Mouse (Mus musculus) embryonic fibroblast, embryonic 13.5 days (primary cell): ENCODE measurements around the gene Cntd1.

Experiments used
- CTCF ChIP-seq: IDR thresholded peaks from 2 replicates; pipeline ENCODE4 v1.5.1; 2011; ENCODE audit warnings: mild to moderate bottlenecking, control low read depth, low read length, moderate library complexity, borderline replicate concordance; ENCODE audit not compliant: insufficient read depth
- POLR2A ChIP-seq: IDR thresholded peaks from 2 replicates; pipeline ENCODE4 v1.6.1; 2011; ENCODE audit warnings: low read depth, mild to moderate bottlenecking, control low read depth, low read length, moderate library complexity

- no peak; the same call in 1 of the 2 replicates for TF ChIP-seq POLR2A
- no peak for TF ChIP-seq CTCF
Measured at GRCm38 (mm10) chr11:101276319-101277070, 2.3 kb upstream of the Cntd1 start.
